Mouse (Mus musculus): ENCODE results near the gene Tmem98. TPM values are rescaled to one million over a fixed set of nuclear protein-coding genes. Genes with fewer than 3 reads are reported as not detected.

Tmem98 gene
- total RNA-seq, 2 experiments from 2014 or later = 40.8 to 68.8 TPM

DNA sequence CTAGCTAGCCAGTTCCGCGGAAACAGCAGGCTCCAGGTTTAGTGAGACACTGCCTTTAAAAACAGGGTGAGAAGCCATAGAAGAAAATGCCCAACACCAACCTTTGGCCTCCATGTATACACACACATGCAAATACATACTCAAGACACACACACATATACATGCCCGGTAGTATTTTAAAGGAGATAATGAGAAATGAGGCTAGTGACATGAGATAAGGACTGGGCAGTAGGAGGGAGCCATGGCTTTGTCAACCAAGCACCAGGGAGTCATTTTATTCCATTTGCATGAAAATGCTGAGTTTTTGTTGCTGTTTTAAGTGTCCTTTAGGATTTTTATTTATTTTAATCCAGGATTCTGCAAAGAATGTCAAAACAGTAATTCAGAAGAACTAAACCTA lies 19.6 kb upstream of the Tmem98 start:
- no peak for DNase-seq

GRCm38 (mm10) chr11:80791677-80792432 lies 18.1 kb upstream of the Tmem98 start:
- DNase-seq = no peak

GRCm38 (mm10) chr11:80793386-80793785 lies 16.6 kb upstream of the Tmem98 start:
- DNase-seq = no peak

DNA sequence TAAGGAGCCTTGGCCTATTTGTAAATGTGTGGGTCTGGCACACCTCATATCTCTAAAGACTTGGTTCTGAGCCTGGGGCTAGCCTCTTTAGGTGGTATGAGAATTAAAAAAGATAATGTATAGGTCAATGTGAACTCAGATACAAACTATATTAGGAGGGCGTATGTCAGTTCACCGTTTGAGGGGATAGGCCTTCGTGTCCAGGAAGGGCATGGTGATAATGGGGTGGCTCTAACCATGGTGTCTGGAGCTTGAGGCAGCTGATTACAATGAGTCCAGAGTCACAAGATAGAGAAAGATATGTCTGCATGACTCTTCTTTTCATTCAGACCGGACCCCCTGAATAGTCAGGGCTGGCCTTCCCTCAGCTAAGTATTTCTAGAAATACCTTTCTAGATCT lies 15.7 kb upstream of the Tmem98 start:
- no peak for DNase-seq

GRCm38 (mm10) chr11:80795431-80795830 lies 14.5 kb upstream of the Tmem98 start:
- peak; percentile 50 to 58 for DNase-seq

DNA sequence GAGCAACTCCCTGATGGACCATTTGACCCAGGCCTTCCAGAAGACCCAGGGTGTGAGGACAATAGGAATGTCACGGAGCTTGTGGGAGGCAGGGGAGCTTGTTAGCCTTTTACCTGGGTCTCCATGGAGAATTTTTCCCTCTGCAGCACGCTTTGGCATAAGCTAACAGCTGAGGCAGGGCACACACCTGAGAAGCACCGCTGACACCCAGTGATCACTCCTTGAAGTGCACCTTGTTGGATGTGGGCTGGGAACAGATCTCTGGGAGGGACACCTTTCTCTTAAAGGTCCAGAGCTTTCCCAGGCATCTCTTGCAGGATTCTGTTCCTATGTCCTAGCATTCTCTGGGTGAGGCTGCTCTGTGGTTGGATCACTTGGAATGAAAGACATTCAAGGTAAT lies 10.0 kb upstream of the Tmem98 start:
- DNase-seq = peak in 1 of 2 experiments; percentile 37

DNA sequence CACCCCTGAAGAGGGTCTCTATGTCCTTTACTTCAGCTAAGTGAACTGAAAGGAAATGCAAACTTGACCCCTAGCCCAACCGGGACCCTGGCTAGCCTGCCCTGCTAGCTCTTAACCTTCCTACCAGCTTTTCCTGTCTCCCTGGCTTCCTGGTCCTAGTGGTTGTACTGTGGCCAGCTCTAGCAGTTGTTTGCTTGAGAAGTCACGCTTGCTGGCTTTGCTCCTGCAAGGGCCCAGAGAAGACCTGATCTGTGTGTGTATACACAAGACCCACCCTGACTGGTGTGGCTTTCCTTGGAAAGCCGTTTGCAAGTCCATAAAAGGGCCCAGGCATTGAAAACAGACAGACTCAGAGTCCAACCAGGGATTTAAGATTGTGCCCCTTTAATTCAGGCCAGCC lies 7.3 kb upstream of the Tmem98 start:
- no peak for DNase-seq

DNA sequence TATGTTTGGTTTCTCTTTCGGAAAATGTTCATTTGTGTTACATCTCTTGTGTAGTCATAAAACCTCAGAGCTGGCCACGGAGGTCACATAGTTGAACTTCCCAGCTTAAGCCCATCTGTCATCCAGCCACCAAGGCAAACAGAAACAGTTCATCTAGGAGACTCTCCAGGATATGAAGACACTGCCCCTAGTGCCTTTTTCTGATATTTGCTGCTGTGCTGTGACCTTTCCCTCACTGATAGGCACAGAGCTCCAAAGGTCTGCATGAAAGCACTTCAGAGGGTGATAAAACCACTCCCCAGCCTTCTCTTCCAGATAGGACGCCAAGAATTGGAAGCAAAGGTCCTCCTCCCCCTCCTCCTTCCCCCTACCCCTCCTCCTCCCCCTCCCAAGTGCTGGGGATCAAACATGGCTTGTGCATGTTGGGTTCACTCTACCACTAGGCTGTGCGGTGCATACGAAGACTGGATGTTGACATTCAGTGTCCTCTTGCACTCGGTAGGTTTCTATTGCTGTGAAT lies 1.4 kb upstream of the Tmem98 start:
- DNase-seq = peak; percentile 55 to 57

DNA sequence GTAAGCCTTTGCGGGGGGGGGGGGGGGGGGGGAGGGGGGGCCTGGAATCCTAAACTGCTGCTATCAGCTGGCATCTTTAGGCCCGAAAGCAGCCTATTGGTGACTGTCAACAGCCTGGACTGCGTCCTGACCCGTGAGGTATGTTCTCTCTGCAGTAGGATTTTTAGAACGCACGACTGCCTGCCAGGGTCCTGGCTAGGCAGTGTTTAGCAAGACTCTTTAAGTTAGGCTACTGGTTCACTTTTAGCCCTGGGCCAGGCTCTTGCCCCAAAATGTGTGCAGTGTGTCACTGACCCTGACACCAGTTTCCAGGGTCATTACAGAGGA lies 346 bp upstream of the Tmem98 start:
- peak in 1 of 2 experiments; percentile 68 for DNase-seq

GRCm38 (mm10) chr11:80811156-80811555 lies 1.2 kb downstream of the Tmem98 start:
- no peak for DNase-seq

GRCm38 (mm10) chr11:80815354-80815753 lies 5.4 kb downstream of the Tmem98 start:
- no peak for DNase-seq

DNA sequence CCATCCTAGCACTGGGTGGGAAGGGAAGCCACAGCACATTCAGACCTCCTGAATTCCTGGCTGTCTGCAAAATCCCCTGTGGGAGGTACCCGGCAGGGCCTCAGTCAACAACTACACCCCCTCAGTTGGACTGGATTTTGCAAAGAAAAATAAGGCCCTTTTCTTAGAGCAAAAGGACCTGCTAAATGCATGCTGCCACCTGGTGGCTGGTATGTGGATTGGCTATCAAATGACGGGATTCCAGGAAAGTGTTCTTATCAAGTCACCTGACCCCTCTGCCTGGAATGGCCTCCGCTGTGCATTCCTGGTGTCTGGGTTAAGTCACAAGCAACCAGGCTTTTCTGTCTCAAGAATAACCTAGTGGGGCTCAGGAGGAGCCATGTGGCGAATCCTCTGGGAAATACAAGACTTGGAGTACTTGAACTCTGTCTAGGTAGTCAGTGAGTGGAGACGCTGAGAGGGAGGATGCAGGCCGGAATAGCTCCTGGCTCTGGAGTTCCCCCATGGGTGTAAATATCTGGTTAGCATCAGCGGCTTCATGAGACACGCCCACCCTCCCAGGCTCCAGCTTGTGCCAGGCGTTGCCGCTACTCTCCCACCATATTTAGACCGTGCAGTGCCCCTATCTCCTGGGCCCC lies 8.2 kb downstream of the Tmem98 start:
- peak; percentile 71 to 83 for DNase-seq

- no peak for DNase-seq
These were observed 10.1 kb downstream of the Tmem98 start for GRCm38 (mm10) chr11:80820085-80820484.

DNA sequence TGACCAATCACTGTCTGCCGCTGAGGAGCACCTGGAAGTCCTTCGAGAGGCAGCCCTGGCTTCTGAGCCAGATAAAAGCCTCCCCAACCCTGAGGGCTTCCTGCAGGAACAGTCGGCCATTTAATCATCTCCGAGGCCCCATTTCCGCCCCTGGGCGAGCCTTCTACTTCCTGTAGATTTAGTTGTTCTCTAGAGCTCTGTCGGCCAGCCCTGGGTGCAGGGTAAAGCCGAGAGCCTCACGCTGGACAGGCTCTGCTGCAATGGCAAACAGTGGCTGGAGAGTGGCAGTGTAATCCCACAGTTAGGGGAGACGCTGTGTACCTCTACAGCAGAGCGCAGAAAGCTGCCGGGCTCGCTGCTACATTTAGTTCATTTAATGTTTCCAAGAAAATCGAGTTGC lies 11.3 kb downstream of the Tmem98 start:
- peak; percentile 21 to 45 for DNase-seq

DNA sequence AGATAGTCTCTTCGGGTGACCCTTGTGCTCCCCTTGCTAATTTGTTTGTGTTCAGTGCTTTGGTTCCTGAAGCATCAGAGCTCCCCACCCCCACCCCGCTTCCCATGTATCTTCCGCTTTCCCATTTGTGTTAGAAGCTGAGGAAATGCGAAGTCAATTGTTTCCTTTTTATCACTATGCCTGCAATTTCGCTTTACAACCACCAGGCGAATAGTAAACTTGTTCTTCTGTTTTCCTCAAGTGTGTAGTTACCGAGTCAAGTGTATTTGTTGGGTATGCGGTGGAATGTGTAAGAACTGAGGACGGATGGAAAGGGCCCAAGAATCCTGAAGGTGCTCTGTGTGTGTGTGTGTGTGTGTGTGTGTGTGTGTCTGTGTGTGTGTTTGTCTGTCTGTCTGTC lies 11.8 kb downstream of the Tmem98 start:
- DNase-seq = no peak

DNA sequence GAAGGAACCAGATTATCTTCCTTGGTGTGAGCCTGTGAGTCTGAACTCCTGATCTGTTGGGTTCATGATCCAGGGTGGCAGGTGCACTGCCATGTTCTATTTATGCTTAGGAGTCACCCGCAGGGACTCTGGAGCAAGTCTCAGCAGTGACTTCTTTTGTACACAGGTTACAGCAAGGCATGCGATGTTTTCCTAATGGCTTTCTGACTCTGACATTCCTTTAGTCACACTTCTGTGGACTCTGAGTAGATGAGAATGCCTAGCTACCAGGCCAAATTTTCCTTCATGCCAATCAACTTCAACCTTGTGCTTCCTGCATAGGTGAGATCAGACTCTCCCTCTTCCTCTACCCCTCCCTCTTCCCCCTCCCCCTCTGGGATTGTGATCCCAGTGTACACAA lies 25.4 kb downstream of the Tmem98 start:
- no peak for DNase-seq

DNA sequence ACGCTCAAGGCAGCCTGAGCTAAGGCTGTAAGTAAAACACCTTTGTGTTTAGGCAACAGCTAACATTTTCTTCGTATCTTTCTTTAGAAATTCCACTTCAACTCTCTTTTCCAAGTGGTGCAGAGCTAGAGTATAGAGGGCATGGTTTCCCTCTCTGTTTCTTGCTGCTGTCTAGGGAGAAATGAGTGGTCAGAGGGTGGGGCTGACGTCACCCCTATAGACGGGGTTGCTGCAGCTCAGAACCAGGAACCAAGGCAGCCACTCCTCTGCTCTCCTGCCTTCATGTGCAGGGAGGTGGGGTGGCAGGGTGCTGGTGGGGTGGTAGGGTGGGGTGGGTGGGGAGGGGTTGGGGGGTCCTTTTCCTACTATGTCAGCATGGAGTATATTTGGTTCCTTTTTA lies 25.9 kb downstream of the Tmem98 start:
- no peak for DNase-seq

- no peak for DNase-seq
These were observed 28.7 kb downstream of the Tmem98 start for GRCm38 (mm10) chr11:80838724-80839123.

- no peak for DNase-seq
These were observed 33.5 kb downstream of the Tmem98 start for GRCm38 (mm10) chr11:80843435-80843834.

GRCm38 (mm10) chr11:80845486-80845885 lies 35.5 kb downstream of the Tmem98 start:
- DNase-seq = no peak

- DNase-seq = no peak
These were observed 36.1 kb downstream of the Tmem98 start for GRCm38 (mm10) chr11:80846115-80846514.

GRCm38 (mm10) chr11:80848131-80848530 lies 38.2 kb downstream of the Tmem98 start:
- no peak for DNase-seq

DNA sequence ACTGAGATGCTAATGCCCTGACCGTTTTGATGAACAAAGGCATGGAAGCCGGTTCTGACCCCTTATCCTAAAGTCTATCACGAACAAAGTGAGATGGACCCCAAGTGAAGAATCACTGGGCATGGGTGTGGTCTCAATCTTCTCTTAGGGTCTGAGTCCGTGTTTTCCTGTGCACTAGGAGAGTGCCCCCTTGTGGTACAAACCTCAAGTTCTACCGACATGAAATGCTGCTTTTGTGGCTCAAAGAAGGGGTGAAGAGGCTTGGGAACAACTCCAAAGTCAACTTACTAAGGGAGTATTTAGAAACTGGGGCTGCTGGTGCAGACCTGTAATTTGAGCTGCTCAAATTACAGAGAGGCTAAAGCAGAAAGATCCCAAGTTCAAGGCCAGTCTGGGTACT lies 41.9 kb downstream of the Tmem98 start:
- peak; percentile 18 to 22 for DNase-seq

- no peak for DNase-seq
These were observed 43.0 kb downstream of the Tmem98 start for GRCm38 (mm10) chr11:80853014-80853413.
